In the genomic region with DNA sequence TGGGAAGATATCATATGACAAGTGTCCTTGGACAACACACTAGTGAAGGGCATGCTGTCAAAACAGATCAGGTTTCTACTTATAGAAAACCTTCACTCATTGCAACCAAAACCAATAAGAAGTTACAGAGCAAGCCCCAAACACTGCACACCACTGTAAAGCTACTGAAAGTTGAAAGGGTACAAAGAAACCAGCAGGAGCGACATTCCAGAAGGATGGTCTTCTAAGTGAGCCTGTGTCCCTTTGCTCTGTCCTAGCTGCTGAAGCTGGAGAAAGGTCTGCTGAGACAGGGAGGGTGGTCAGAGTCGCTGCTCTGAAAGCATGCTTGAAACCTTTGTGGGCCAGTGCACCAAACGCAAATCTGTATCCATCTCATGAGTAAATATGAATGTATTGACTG, we compare ENCODE assay signal across 33 mouse cellular contexts.
"Had no signal": no experiment of that assay in that cellular context is flagged by ENCODE, and none has a peak within 500 bp of the region (broad histone marks: within the 10 kb centered on the region; RNA-seq: fewer than 3 reads in every experiment).

No protein-coding gene starts in this region.

- H3K9ac ChIP-seq: heart, embryonic 12.5 days; heart, embryonic 13.5 days; heart, embryonic 15.5 days; hindbrain, embryonic 12.5 days; hindbrain, embryonic 13.5 days; hindbrain, embryonic 14.5 days; hindbrain, embryonic 15.5 days; intestine, embryonic 15.5 days had no signal

- DNase-seq: heart, adult 2 months; heart, postnatal 10 days; heart, postnatal 14 days; heart, postnatal 36 days; heart, postnatal 4 days; kidney, adult 11 months; kidney, adult 18-20 months; kidney, adult 8-10 months; kidney, adult 9 months; kidney, postnatal 10 days; kidney, postnatal 14 days; kidney, postnatal 4 days; layer of hippocampus, adult 9-11 months; layer of hippocampus, postnatal 36 days had no signal

- H3K4me1 ChIP-seq: heart, embryonic 10.5 days; heart, embryonic 12.5 days; heart, embryonic 13.5 days; heart, embryonic 15.5 days; hindbrain, embryonic 10.5 days; hindbrain, embryonic 12.5 days; hindbrain, embryonic 13.5 days; hindbrain, embryonic 15.5 days; intestine, embryonic 15.5 days had no signal

- H3K27me3 ChIP-seq: heart, embryonic 12.5 days; heart, embryonic 13.5 days; heart, embryonic 15.5 days; hindbrain, embryonic 12.5 days; hindbrain, embryonic 13.5 days; hindbrain, embryonic 15.5 days; intestine, embryonic 15.5 days had no signal

- H3K4me3 ChIP-seq: heart, adult 2 months; heart, embryonic 10.5 days; heart, embryonic 12.5 days; heart, embryonic 13.5 days; heart, embryonic 15.5 days; hindbrain, embryonic 10.5 days; hindbrain, embryonic 12.5 days; hindbrain, embryonic 13.5 days; hindbrain, embryonic 15.5 days; intestine, embryonic 15.5 days; layer of hippocampus, adult 2 months; left cerebral cortex, adult 2 months had no signal

- H3K9me3 ChIP-seq: heart, embryonic 10.5 days; heart, embryonic 12.5 days; heart, embryonic 13.5 days; heart, embryonic 15.5 days; hindbrain, embryonic 10.5 days; hindbrain, embryonic 12.5 days; hindbrain, embryonic 13.5 days; hindbrain, embryonic 15.5 days; intestine, embryonic 15.5 days had no signal

- ATAC-seq: hindbrain, embryonic 16.5 days; hindbrain, postnatal 0 days; inflammation-experienced regulatory T-cells, adult 6 months; intestine, embryonic 15.5 days; intestine, embryonic 16.5 days; intestine, postnatal 0 days had no signal

- H3K4me2 ChIP-seq: heart, embryonic 11.5 days; heart, embryonic 12.5 days; heart, embryonic 13.5 days; heart, embryonic 15.5 days; hindbrain, embryonic 12.5 days; hindbrain, embryonic 13.5 days; hindbrain, embryonic 14.5 days; hindbrain, embryonic 15.5 days; intestine, embryonic 15.5 days had no signal

- H3K27ac ChIP-seq: heart, adult 2 months; heart, embryonic 10.5 days; heart, embryonic 13.5 days; heart, embryonic 15.5 days; hindbrain, embryonic 10.5 days; hindbrain, embryonic 12.5 days; hindbrain, embryonic 13.5 days; hindbrain, embryonic 14.5 days; hindbrain, embryonic 15.5 days; hindbrain, postnatal 0 days; intestine, embryonic 15.5 days; kidney, postnatal 0 days; layer of hippocampus, adult 2 months; left cerebral cortex, adult 2 months had no signal

- H3K36me3 ChIP-seq: heart, embryonic 10.5 days; heart, embryonic 12.5 days; heart, embryonic 13.5 days; heart, embryonic 15.5 days; hindbrain, embryonic 10.5 days; hindbrain, embryonic 12.5 days; hindbrain, embryonic 13.5 days; hindbrain, embryonic 15.5 days; intestine, embryonic 15.5 days had no signal
